Mouse (Mus musculus) Muller cell, postnatal 12 days (primary cell): ENCODE results near the gene Cnn1.
A peak's percentile ranks its signal among the peaks of the same experiment; 100 is the strongest.

Experiments used
- DNase-seq: peaks from one replicate; pipeline ENCODE4 v3.0.0-alpha.2; 2015; ENCODE audit errors: inconsistent ontology term

The Cnn1 gene

DNA sequence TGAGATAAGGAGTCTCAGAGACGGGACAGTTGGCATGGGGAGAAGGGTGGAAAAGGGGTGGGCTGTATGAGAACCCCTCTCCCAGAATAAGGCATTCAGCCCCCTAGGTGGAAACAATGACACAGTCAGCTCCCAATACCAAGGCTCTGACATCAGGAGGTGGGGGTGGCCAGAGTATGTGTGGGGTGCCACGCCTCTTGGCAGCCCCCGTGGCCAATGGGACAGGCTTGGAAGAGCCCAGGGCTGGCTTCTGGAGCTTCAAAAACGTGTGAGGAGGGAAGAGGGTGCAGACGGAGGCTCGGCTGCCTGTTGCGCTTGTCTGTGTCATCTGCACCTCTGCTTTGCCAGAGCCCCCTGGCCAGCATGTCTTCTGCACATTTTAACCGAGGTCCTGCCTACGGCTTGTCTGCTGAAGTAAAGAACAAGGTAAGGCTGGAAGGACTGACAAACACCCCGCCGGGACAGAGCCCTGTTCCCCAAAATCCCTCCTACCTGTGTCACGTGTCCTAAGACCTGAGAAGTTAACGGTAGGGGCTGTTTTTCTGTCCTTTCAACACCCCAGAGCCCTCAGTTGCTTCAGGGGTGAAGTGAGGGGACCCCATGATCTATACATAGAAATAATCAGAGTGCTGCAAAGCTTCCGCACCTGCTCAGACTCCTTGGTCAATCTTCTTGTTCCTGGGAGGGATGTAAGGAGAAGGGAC, at the start of gene Cnn1:
Cnn1 (plus strand) TSS at position 224 of the 704 bp plus-strand sequence.
- DNase-seq: peak; percentile 82

DNA sequence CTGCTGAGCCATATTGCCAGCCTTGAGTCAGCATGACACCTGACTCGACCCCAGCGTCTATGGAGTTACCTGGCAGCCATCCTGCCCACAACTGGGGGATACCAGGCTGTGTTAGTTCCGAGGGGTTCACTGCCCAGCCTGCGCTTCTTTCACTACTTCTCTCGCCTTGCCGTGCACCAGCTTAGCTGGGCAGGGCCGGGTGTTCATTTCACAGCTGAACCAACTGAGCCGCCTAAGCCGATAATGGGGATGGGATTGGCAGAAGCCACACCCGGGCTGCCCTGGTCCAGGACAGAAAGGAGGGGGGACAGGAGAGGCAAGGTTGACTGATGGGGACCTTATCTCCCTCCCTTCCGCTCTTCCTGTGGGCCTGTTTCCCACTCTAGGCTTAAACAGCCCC, 49.7 kb upstream of the Cnn1 start:
- DNase-seq: no peak

DNA sequence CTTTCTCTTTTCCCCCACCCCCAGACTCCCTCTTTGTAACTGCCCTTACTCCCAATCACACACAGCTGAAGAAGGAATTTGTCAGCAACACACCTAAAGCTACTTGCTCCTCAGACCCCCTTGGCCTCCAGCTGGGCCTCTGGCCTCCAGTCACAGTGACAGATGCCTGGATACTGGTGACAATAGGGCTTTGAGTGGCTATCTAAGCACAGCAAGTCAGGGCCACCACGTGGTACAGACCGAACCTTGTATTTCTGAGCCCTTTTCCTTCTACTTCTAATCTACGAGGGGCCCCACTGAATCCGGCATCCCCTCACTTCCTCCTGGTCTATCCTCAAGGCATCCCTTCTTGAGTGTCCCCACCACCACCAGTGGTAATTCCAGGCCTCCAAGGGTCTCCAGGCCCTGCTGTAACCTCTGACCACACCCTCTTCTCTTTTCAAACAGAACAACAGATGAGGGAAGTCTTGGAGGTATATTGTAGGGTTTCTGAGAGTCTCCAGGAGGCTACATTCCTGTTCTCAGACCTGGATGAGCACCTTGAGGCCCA, 49.2 kb upstream of the Cnn1 start:
- DNase-seq: no peak

DNA sequence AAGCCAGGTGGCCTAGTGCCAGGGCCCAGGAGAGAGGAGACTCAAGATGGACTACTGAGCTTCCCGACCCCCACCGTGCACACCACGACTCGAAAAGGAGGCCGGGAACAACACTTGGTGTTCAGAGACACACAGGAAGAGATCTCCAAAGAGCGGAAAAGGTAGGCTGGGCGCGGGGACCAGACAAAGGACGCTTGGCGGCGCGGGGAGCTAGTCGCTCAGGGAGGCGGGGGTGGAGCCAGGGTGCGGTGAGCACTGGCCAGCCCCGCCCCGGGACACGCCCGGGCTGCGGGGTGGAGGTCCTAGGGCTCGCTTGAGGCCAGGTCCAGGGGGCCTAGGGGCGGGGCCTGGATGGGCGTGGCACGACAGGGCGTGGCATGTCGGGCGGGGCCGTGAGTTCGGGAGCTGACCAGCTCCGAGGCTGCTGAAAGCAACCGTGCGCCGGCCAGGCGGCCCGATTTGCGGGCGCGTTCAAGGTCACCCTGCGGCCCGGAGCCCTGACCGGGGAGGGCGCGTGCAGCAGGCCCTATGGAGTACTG, 48.6 kb upstream of the Cnn1 start:
- peak; percentile 28 for DNase-seq

DNA sequence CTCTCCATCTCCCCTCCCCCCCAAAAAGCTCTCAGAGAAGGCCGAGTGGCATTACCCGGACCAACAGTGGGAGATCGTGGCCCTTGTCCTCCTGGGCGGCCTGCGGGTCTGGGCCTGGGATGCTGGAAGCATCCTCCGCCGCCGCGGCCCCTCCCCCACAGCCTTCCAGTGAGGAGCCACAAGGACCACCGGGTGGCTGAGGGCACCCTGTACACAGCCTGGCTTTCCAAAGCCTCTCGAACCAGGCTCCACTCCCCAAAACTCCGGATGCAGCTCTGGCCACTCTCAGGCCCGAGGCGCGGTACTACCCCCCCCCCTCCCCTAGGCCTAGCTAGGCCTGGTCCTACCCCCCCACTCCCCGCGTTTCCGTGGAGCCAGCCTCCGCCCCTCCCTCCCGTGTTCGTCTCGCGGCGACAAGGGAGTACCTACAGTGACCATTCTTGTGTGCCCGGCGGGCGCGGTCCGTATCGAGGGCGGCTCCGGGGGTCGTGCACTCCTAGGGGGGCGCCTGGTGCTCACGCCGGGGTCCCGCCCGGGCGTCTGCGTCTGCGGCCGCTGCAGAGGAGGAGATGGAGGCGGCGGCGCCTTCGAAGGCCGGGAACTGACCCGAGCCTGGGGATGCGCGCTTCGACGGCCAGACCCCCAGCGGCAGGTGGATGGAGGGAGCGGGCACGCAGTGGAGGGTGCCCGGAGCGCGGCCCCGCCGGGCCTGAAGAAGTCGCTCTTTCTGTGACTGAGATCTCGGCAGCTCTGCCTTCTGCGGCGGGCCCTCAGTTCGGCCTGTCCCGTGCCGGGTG, 47.7 kb upstream of the Cnn1 start:
- DNase-seq: no peak

DNA sequence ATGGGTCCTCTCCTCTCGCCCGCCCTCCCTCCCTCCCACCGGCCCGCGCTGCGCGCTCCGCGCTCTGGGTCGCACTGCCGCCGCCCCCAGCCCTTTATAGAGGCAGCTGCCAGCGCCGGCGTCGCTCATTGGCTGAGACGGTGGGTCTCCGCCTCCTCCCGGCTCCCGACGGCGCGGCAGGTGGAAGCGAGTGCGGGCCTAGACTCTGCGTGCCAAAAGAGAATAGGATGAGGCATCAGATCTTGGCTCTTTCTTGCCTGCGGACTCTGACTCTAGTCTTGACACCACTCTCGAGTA, 47.1 kb upstream of the Cnn1 start, which contains the start of gene Elavl3:
Elavl3 (minus strand) TSS at position 66 of the 297 bp plus-strand sequence.
- peak; percentile 12 for DNase-seq

DNA sequence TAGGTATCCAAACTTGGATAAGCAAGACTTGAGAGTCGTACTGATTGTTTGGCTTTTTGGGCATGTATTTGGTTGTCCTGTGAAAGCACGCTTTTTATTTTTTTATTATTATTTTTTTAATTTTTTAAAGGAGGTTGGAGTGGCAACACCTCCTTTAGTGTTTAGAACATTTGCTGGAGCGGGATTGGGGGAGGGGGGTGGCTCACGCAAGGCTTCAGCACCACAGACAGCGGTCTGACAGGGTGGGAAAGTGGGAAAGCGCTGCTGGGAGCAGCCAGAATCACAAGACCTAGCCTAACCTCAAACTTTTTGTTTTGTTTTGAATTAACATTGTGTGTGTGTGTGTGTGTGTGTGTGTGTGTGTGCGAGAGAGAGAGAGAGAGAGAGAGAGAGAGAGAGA, 45.4 kb upstream of the Cnn1 start:
- peak; percentile 32 for DNase-seq

DNA sequence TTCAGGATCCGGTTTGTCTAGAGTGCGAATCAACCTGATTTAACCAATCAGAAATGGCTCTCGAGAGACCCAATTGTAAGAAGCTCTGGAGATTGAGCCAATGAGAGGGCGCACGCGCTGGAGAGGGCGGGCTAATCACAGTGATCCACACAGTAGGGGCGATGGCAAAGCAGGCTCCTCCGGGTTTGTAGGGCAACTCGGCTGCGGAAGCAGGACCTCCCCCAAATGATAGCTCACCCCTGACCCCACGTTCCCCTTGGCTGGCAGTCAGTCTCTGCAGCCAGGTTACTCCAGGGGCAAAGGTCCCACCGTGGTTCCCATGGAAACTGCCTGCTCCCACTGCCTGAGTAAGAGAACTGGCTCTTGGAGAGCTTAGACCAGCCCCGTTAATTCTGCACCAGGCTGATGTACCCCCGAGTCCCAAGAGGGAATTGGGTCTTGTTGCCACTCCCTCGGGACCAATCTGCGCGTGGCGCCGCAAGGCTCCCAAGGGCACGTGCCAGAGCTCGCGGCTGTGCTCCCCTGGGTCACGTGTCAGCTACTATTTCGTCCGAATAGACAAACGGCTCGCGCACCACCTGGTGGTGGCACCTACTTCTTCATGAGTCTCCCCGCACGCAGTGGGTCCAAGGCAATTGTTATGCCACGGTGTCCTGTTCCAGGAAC, 44.5 kb upstream of the Cnn1 start:
- DNase-seq: peak; percentile 81

DNA sequence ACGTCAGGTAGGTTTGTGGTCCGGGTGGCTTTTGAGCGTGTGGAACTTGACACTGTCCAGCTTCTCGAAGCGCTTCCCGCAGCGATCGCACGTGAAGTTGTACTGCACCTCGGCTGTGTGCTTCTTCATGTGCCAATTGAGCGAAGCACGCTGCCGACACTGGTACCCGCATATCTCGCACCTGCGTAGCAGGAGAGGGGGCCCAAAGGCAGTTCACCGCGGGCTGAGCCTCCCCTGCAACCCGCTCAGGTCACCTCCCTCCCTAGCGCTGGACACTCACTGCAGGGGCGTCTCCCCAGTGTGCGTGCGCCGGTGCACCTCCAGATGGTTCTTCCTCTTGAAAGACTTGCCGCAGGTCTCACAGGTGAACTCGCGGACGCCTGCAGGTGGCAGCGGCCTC, 43.3 kb upstream of the Cnn1 start:
- no peak for DNase-seq

DNA sequence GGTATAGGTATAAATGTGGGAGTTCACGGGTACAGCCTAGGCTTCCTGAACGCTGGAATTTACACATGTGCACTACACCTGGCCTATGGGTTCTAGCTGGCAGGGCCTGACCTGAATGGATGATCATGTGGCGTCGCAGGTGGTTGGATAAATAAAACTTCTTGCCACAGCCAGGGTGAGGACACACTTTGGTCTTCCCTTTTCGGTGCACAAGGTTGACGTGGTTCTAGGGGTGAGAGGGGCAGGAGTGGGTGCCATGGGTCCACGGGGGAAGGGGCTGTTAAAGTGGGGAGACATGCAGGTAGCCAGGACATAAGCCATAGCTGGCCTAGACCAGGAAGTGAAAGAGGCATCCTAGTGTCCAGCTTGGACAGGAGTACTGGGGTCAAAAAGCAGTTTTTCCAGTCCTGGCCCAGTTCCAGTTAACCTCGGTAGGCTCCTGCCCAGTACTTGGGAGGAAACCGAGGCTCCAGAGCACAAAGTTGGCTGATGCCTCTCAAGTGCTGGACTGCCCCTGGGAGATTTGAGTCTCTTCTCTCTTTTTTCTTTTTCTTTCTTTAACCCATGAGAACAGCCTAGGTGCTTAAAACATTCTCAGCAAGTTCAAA, 42.6 kb upstream of the Cnn1 start:
- DNase-seq: no peak

DNA sequence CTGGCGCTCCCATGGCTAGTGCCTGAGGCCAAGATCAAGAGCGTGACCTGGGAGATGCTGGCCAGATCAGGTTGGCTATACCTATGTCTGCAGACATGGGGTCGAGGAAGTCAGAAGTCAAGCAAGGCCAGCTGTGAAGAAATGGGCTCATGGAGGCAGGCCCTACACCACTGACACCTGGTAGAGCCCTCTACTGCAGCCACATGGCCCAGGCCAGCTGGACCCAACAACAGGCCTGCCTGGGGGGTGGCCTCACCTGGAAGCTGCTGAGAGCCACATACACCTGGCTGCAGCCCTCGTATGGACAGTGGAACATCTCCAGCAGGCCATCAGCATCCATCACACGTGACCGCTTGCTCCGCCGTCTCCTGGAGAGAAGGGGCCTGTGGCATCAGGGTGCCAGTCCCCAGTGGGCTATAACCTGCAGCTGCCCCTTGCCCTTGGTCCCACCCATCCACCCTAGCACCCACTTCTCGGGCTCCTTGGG, 41.9 kb upstream of the Cnn1 start:
- no peak for DNase-seq

DNA sequence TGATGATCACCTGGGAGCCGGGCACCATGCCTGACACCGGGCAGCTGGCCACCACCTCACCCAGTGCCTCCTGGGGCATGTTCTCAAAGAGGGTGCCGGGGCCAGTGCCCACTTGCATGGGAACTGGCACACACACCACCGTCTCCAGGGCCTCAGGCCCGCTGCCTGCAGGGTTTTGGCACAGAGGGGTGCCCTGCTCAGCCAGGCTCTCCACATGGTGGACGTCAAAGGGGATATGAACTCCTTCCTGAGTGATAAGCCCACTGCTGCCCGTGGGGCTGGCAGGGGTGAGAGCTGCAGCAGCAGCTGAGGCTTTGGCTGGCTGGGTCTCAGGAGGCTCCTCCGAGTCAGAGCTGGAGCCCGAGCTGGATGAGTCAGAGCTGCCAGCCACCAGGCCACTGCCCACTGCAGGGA, 41.0 kb upstream of the Cnn1 start:
- DNase-seq: peak; percentile 47

DNA sequence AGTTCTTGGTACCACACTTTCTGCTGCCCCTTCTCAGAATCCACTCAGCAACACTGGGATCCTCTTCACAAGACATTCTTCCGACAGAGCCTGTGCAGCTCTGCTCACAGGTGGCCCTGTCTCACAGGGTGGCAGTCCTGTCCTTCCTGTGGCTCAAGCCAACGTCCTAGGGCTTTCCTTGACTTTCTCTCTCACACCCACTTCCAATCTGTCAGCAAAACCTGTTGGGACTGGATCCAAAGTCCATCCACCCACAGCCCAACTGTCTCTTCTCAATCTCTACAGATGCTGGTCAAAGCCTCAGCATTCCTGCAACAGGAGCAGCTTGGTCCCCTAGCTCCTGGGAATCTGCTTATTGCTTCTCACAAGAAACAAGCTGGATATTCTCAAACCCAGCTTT, 37.7 kb upstream of the Cnn1 start:
- no peak for DNase-seq

DNA sequence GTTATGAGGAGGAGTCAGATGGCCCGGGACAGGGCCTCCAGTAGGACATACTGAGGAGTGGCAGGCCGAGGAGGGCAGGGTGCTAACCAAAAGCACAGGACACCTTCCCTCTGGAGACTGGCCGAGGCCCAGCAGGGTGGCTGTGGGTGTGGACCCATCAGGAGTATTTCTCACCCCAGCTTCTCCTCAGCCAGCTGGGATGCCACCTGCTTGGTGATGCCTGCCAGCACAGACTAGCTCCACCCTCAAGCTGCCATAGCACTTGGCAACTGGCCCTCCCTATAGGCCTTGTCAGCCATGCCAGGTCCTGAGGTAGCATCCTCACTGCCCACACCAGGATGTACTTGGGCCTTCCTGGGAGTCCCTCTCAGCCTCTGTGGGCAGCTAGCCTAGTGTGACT, 34.7 kb upstream of the Cnn1 start:
- no peak for DNase-seq

DNA sequence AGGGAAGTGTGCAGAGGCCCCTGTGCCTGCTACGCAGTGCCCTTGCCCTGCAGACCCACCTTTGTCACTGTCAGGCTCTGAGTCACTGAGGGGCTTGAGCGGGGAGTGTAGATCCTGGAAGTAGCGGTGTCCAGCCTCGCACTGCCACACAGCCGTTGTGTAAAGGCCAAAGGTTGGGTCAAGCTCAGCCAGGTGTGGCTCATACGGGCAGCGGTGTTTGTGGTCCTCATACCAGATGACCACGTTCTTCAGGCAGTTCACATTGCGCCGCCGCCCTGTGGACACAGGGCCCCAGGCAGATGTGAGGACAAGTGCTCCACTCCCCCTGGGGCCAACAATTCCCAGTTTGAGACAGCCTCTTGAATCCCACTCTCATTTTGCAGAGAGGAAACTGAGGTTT, 33.4 kb upstream of the Cnn1 start:
- DNase-seq: no peak

DNA sequence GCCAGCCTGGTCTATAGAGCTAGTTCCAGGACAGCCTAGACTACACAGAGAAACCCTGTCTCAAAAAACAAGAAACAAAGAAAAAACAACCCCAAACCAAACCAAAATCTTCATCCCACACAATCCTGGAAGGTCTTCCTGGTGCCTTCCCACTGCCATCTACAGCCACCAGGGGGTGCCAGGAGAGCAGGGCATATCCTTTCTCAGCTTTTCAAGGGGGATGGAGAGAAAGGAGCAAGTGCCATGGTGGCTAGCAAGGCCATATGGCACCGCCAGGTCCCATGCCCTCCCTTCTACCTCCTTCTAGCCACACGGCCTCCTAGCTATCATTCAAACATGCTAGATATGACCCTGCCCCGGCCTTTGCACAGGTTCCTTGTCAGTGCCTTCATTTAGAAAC, 32.6 kb upstream of the Cnn1 start:
- peak; percentile 58 for DNase-seq

DNA sequence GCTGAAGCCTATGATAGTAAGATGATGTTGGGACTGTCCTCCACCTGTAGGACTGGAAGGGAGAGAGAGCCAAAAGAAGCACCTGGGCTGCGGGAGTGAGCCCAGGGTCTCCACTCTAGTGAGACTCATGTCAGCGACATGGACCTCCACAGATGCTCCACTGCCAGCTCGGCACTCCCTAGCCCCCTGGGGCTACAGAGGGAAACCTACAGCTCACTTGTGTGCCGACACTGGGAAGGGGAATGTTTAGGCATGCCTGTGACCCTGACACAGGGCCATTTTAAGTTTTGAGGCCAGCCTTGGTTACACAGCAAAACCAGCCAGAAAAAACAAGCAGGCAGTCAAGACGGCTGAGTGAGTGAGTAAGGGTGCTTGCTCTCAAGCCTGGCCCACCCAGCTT, 31.8 kb upstream of the Cnn1 start:
- DNase-seq: no peak

DNA sequence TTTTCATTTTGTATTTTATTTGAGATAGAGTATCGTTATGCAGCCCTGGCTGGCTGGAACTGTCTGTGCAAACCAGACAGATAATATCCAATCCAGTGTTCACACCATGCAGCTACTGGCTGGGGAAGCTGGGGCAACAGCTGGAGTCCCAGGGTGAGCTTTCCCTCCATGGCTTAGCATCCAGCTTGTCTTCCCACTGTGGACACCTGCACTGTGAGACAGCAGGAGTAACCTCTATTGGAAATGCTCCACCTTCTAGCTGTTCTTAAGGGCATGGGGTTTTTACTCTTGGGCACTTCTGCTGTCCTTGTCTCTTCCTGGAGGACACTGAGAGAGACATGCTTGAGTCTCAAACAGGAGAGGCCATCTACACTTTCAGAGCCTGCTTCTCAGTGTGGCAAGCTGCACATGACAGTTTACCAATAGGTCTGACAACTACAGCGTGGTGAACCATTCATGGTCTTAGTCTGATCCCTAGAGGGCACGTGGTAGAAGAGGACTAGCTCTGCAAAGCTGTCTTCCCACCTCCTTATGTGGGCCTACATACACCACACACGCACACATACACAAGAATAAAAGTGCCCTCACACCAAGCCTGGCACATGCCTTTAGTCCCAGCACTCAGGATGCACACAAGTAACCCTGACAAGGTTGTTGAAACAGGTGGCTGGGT, 29.0 kb upstream of the Cnn1 start:
- no peak for DNase-seq

DNA sequence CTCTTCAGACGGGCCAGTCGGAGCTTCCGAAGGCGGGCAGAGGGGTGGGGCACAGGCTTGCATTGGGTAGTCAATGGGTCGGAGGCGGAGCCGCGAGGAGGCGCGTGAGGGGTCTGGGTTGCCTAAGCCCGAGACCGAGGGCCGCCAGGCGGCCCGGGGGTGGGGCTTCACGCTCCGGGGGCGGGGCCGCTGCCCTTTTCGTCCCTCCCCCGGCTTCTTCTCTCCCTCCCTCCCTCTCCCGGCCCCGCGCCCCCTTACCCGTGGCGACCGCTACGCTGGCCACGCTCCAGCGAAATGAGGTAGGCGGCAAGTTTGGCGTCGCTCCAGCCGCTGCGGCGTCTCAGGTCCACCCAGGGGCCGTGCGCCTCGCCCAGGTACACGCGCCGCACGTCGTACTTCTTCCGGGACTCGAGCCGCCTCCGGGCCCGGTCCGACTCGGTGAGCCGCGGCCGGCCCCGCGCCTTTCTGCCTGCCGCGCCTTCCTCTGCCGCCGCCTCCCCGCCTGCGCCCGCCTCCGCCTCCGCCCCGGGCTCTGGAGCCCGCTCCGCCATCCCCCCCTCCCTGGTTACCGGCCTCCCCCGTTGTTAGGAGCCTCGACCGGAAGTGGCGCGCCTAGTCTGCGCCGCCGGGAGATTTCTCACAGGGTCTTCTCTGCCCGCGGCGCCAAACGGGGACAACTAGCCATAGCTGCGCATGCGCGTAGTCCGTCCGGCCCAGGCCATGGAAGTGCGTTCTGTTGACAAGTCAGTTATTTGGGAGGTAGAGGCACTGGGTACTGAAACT, 28.0 kb upstream of the Cnn1 start, which contains the start of the genes Gm49318 and Zfp653:
Gm49318 (minus strand) TSS at position 469 of the 783 bp plus-strand sequence.
Zfp653 (minus strand) TSS at position 586 of the 783 bp plus-strand sequence.
- peak; percentile 99 for DNase-seq

DNA sequence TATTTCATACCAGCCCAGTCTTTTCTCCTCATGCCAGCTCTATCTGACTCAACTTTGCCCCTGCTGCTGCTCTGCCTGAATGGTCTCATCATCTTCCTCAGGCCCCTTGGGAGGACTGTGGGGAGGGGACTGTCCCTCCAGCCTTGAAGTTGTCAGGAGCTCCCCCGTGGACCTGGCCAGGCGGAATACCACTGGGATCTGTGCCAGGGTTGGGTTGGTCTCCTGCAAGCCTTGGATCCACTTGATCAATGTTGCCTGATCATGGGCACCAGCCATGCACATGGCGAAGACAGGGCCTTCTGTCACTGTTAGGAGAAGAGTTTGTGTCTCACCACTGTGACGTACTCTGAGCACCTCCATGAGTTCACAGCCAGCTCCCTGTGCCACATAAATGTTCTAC, 26.7 kb upstream of the Cnn1 start:
- no peak for DNase-seq
